Mouse (Mus musculus) liver, embryonic 14.5 days (tissue): Measurements from ENCODE around the gene Vipas39.

ENCODE experiments used
- CTCF ChIP-seq: IDR thresholded peaks from 2 replicates; pipeline ENCODE4 v1.5.1; 2016; ENCODE audit warnings: antibody characterized with exemption, low read depth, control low read depth
- EP300 ChIP-seq: IDR thresholded peaks from 2 replicates; pipeline ENCODE4 v1.6.1; 2016; ENCODE audit warnings: antibody characterized with exemption, low read depth

GRCm38 (mm10) chr12:87299657-87300440 lies 33.8 kb upstream of the Vipas39 start, which contains the start of gene Ism2:
- TF ChIP-seq CTCF (no peak), EP300 (no peak)
